Mouse (Mus musculus) thymus, adult 2 months (tissue): ENCODE measurements around the gene Thegl. TPM values are rescaled to one million over a fixed set of nuclear protein-coding genes. Genes with fewer than 3 reads are reported as not detected.
"Not testable (repeated sequence)": the region's sequence is repeated elsewhere in the genome, so short reads cannot be mapped to it uniquely, and the experiment has no call there.

Experiments
- DNase-seq: peaks from one replicate; pipeline ENCODE4 v3.0.0; 2021
- H3K27ac ChIP-seq: fragments of 200-500 bp; 2 replicates; pipeline ENCODE4 v1.5.1; 2012; ENCODE audit warnings: low read length, control low read depth; ENCODE audit not compliant: control insufficient read depth, insufficient read depth
- H3K27me3 ChIP-seq: fragments of 200-500 bp; 2 replicates; pipeline ENCODE4 v1.6.1; 2012; ENCODE audit warnings: mild to moderate bottlenecking, low read length, moderate library complexity, mixed read lengths; ENCODE audit not compliant: control insufficient read depth, insufficient read depth
- H3K36me3 ChIP-seq: fragments of 200-500 bp; 2 replicates; pipeline ENCODE4 v1.6.1; 2012; ENCODE audit warnings: mild to moderate bottlenecking, low read length, moderate library complexity; ENCODE audit not compliant: control insufficient read depth, insufficient read depth
- H3K4me1 ChIP-seq: fragments of 200-500 bp; replicated peaks from 2 replicates; pipeline ENCODE4 v1.6.1; 2012; ENCODE audit warnings: low read length; ENCODE audit not compliant: control insufficient read depth, insufficient read depth
- H3K4me3 ChIP-seq: fragments of 200-500 bp; 2 replicates; pipeline ENCODE4 v1.5.1; 2012; ENCODE audit warnings: mild to moderate bottlenecking, low read length, control low read depth, moderate library complexity; ENCODE audit not compliant: control insufficient read depth, insufficient read depth
- CTCF ChIP-seq: fragments of 200-500 bp; IDR thresholded peaks from 2 replicates; pipeline ENCODE4 v1.5.1; 2012; ENCODE audit warnings: mild to moderate bottlenecking, control low read depth, low read length, moderate library complexity, borderline replicate concordance; ENCODE audit not compliant: control insufficient read depth, poor library complexity, insufficient read depth; ENCODE audit errors: extremely low read depth
- POLR2A ChIP-seq: fragments of 200-500 bp; IDR thresholded peaks from 2 replicates; pipeline ENCODE4 v1.6.1; 2012; ENCODE audit warnings: mild to moderate bottlenecking, low read length, control low read depth, moderate library complexity; ENCODE audit not compliant: control insufficient read depth, poor library complexity, insufficient read depth; ENCODE audit errors: extremely low read depth
- WGBS: fragments of 180-500 bp; shearing (Covaris S2); methylation state at CpG from one replicate; pipeline ENCODE4 v1.1.7; 2018; 5-methylcytosine and 5-hydroxymethylcytosine counted together
- polyA plus RNA-seq: library from polyadenylated mRNA; depleted of rRNA; stranded (reverse); fragments of >200 nt; gene quantifications from 2 replicates; pipeline ENCODE4 v1.2.3, GENCODE M21; 2012

The Thegl gene
- polyA plus RNA-seq, 1 experiment: not detected

- Histone ChIP-seq H3K27me3 (no peaks in the 10 kb centered on the region), H3K4me3 (no peak within 1 kb of the TSS), H3K4me1 (no peaks in the 10 kb centered on the region), H3K36me3 (peaks cover 3% of the 10 kb centered on the region), H3K27ac (no peak within 1 kb of the TSS)
- TF ChIP-seq CTCF (no peak), POLR2A (no peak)
- DNase-seq: no peak
- 96% methylated on average over 6 of the region's 6 CpGs for WGBS
Observed at GRCm38 (mm10) chr5:77004051-77004821, 11.6 kb upstream of the Thegl start, which contains the start of gene Arl9. Gene Arl9 (plus strand): TSS chr5:77004055.

GRCm38 (mm10) chr5:77010352-77010751 lies 5.5 kb upstream of the Thegl start:
- Histone ChIP-seq H3K4me3 (no peak overlapping the region), H3K27ac (no peak overlapping the region), H3K4me1 (no peaks in the 10 kb centered on the region), H3K27me3 (no peaks in the 10 kb centered on the region), H3K36me3 (no peaks in the 10 kb centered on the region)
- DNase-seq: no peak
- WGBS: 94% methylated on average over 9 of the region's 9 CpGs
- TF ChIP-seq CTCF (no peak), POLR2A (no peak)

- no peak for DNase-seq
- Histone ChIP-seq H3K36me3 (no peaks in the 10 kb centered on the region), H3K4me1 (peaks cover 5% of the 10 kb centered on the region), H3K4me3 (no peak overlapping the region), H3K27ac (no peak overlapping the region), H3K27me3 (no peaks in the 10 kb centered on the region; the same call in 1 of the 2 replicates)
- TF ChIP-seq CTCF: no peak
- TF ChIP-seq POLR2A: no peak
- WGBS: 77% methylated on average over 3 of the region's 3 CpGs
Observed at GRCm38 (mm10) chr5:77011082-77011481, 4.7 kb upstream of the Thegl start.

DNA sequence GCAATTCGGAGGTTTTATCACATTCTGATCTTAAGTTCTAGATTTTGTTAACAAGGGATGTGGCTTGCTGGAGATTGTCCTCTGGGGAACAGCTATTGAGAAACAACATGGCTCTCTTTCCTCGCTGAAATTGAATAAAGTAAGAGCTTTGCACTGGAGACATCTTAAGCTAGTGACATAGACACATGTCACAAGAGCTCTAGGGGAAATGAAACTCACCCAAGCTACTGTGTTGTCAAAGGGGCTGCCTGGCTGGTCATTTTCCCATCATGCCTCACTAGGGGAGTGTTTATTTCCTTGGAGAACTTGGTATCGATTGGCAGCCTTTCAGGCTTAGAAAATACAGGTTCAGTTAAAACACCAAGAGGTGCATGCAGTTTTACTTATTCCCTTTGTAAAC lies 2.7 kb upstream of the Thegl start:
- H3K4me1 ChIP-seq: peaks cover 10% of the 10 kb centered on the region
- TF ChIP-seq POLR2A (no peak), CTCF (no peak)
- H3K27me3 ChIP-seq: no peaks in the 10 kb centered on the region; the same call in 1 of the 2 replicates
- WGBS: 68% methylated on average over 3 of the region's 3 CpGs
- H3K4me3 ChIP-seq: no peak overlapping the region
- no peaks in the 10 kb centered on the region for H3K36me3 ChIP-seq
- H3K27ac ChIP-seq: no peak overlapping the region
- no peak for DNase-seq

GRCm38 (mm10) chr5:77028034-77028433 lies 12.2 kb downstream of the Thegl start:
- DNase-seq: no peak
- TF ChIP-seq POLR2A: no peak
- no peak for TF ChIP-seq CTCF
- H3K27me3 ChIP-seq: no peaks in the 10 kb centered on the region
- 80% methylated on average over 3 of the region's 3 CpGs for WGBS
- H3K36me3 ChIP-seq: no peaks in the 10 kb centered on the region
- H3K4me3 ChIP-seq: no peak overlapping the region
- no peak overlapping the region for H3K27ac ChIP-seq
- H3K4me1 ChIP-seq: no peaks in the 10 kb centered on the region

- DNase-seq: peak; percentile 26
- H3K4me1 ChIP-seq: no peaks in the 10 kb centered on the region
- TF ChIP-seq CTCF (no peak), POLR2A (no peak)
Observed at GRCm38 (mm10) chr5:77029735-77030134, 13.9 kb downstream of the Thegl start.

DNA sequence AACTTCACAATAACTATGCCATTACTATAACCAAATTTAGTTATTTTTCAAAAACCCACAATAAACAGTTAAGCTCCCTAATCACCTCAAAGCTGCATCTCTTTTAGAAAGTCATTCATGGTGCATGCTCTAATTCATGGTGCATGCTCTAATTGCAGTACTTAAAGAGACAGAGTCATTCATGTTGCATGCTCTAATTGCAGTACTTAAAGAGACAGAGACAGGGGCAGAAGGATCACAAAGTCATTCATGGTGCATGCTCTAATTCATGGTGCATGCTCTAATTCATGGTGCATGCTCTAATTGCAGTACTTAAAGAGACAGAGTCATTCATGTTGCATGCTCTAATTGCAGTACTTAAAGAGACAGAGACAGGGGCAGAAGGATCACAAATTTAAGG lies 19.3 kb downstream of the Thegl start:
- not testable (repeated sequence) for H3K4me3 ChIP-seq, H3K27me3 ChIP-seq, H3K36me3 ChIP-seq, H3K4me1 ChIP-seq, H3K27ac ChIP-seq, DNase-seq

More at GRCm38 (mm10) chr5:77029735-77030134, 13.9 kb downstream of the Thegl start:
- 76% methylated on average over 5 of the region's 5 CpGs for WGBS
- no peaks in the 10 kb centered on the region for H3K27me3 ChIP-seq
- H3K36me3 ChIP-seq: no peaks in the 10 kb centered on the region
- H3K4me3 ChIP-seq: no peak overlapping the region
- no peak overlapping the region for H3K27ac ChIP-seq
